Mouse (Mus musculus) adrenal gland, adult 2 months (tissue): Measurements from ENCODE around the gene Rps15. TPM values are rescaled to one million over a fixed set of nuclear protein-coding genes. Genes with fewer than 3 reads are reported as not detected.

Experiments
- DNase-seq: peaks from one replicate; pipeline ENCODE4 v3.0.0; 2021
- polyA plus RNA-seq: library from polyadenylated mRNA; depleted of rRNA; stranded (reverse); fragments of >200 nt; gene quantifications from 2 replicates; pipeline ENCODE4 v1.2.3, GENCODE M21; 2012
- total RNA-seq, 2 experiments: library from RNA; stranded (reverse); gene quantifications; 2 replicates each; pipeline ENCODE4 v1.2.3; 2021

Gene Rps15
- total and polyA plus RNA-seq, 3 experiments: 1,031 to 1,332 (median 1,320) TPM

- DNase-seq: peak; percentile 99
These were observed 31.3 kb upstream of the Rps15 start, which contains the start of the genes Gamt and Dazap1 for GRCm38 (mm10) chr10:80260642-80261584. Gamt (minus strand) TSS chr10:80261012. Dazap1 (plus strand) TSS chr10:80261486.

- peak; percentile 99 for DNase-seq
These were observed 30.7 kb upstream of the Rps15 start for GRCm38 (mm10) chr10:80261585-80261968.

GRCm38 (mm10) chr10:80262169-80262568 is 30.1 kb upstream of the Rps15 start:
- no peak for DNase-seq

GRCm38 (mm10) chr10:80262776-80263365 is 29.4 kb upstream of the Rps15 start:
- DNase-seq: no peak

DNA sequence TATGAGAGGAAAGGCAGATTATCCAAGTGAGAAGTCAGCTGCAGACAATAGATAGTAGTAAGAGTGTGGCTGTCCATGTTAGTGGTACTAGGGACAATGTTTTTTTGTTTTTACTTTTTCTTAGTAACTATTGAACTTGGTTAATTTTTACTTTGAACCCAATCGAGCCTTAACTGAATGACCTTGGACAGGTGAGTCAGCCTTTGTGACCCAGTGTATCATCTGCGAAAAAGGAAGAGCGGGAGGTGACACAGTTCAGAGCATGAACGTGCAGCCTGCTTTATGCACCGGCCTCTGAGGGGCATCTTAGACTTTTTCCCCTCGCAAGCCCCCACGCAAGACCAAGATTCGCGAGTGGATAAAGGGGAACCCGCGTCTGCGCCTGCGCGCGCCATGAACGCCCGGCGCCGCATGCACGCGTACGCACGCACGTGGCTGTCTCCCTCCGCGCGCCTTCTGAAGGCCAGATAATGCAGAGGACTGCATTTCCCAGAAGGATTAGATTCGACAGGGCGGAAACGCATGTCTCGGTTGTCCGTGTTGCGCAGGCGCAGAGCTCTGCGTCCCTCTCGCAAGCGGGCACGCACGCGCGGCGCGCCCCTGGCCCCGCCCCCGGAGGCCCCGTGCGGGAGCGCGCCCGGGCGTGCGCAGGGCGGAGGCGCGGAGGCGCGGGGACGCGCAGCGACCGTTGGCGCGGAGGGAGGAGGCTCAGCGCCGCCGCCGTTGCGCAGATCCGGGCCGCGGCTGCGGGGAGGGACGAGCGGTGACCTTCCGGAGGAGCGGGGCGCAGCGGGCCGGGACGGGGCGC is 27.7 kb upstream of the Rps15 start:
- DNase-seq: peak; percentile 100

GRCm38 (mm10) chr10:80265149-80265486 is 27.1 kb upstream of the Rps15 start:
- DNase-seq: no peak

- no peak for DNase-seq
These were observed 22.2 kb upstream of the Rps15 start for GRCm38 (mm10) chr10:80270099-80270498.

DNA sequence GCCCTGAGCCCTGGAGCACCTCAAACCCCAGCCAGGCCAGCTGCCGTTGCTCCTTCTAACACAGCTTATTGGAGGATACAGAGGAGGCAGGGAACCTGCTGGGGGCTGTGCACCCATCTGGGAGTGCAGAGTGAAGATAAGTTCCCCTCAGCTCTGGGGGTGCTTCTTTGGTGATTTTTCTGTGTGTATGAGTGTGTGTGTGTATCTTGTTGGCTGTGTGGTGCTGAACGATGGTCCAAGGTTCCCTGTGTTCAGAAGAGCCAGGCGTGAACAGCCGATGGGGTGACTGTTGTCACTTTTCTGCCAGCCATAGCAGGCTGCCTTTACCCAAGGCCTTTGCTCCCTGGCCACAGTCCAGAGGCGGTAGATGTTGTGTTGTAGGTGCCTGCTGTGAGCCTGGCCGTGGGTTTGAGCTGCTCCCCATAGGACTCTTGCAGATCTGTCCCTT is 21.5 kb upstream of the Rps15 start:
- peak; percentile 73 for DNase-seq

DNA sequence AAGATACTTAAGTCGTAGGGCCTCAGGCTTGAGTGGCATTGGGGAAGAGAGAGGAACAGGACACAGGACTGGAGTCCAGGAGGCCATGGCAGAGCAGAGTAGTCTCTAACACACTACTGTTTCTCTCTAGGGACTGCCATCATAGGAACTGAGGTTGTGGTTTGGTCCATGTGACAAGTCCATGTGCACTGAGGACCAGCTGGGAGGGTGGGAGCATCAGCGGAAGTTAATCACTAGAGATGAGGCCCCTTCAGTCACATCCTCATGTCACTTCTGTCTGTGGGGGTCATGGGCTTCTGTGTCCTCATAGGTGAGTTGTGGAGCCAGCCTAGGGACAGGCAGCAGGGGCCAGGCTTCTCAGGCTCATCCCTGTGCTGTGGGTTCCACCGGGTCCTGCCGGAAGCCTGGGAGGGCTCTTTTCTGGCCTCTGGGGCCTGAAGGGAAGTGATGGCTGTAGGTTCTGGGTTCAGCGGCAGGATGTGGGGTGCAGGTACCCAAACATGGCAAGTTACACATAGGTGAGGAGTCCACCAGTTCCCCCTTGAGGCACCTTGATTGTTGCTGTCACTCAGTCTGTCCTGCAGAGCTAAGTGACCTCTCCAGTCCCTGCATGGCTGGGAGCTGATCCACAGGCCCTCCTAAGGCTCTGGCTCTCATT is 20.9 kb upstream of the Rps15 start:
- no peak for DNase-seq

GRCm38 (mm10) chr10:80271870-80272585 is 20.2 kb upstream of the Rps15 start:
- DNase-seq: no peak

DNA sequence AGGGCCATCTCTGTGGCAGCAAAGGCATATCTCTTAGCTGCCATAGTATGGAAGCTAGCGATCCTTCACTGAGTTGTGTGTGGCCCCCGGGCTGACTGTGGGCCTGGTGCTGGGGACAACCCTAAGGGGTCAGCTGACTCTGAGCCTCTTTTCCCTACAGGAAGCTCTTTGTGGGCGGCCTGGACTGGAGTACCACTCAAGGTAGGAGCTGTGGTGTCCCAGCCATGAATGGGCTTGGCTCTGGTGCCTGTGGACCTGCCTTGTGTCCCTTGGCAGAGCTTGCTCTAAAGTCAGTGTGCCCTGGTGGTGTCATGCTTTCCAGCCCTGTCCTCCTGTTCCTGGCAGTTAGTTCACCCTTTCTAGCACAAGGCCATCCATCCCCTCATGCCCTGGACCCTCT is 18.4 kb upstream of the Rps15 start:
- DNase-seq: no peak

GRCm38 (mm10) chr10:80276238-80276637 is 16.0 kb upstream of the Rps15 start:
- DNase-seq: no peak

DNA sequence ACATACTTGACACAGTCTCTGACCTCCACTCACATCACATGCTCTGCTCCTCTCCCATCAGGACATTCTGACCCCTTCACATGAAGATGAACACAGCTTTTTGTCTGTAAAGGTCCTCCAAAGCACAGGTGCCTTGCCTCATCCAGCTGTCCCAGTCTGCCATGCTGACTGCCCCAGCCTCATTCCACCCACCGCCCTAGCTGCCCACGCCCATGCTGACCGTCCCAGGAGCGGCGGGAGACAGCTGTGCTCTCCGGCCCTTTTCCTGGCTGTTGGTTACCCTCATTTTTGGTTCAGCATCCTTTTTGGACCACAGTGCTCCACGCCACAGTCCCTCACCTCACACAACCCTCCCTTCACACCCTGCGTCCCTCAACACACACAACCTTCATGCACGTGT is 13.9 kb upstream of the Rps15 start:
- no peak for DNase-seq

GRCm38 (mm10) chr10:80279273-80279672 is 13.0 kb upstream of the Rps15 start:
- DNase-seq: no peak

DNA sequence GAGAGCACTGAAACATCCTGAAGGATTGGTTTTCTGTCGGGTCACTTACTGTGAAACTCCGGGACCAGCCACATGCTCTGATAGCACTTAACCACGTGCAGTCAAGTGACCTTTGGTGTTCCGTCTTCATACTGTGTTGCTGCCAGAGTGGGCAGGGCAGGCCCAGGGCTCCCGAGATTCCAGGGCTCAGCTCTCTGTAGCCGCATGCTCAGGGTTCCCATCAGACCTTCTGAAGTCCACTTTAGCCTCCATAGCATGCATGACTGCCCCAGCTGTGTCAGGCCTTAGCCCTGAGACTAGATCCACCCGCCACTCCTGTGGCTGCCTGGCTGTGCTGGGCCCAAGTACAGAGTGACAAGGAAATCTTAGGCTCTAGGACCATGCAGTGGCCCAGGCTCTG is 10.9 kb upstream of the Rps15 start:
- peak; percentile 78 for DNase-seq

DNA sequence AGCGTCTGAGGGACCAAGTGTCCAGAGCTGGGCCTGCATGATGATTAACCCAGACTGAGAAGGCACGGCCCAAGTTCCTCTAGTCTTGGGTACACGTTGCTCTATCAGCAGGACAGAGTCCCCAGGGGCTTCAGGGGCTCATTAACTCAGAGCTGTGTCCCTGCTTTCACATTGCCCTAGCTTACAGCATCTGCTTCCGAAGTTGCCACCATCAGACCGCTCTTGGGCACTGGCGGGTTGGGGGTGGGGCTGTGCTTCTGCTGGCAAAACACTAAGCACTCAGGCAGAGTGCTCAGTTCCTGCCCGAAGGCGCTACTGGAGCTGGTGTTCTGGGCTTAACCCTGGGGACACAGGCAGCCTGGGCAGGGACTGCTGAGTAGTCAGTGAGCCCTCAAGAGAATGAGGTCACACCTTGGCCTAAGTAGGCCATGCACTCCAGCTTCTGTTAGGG is 10.3 kb upstream of the Rps15 start:
- DNase-seq: peak; percentile 71

- no peak for DNase-seq
These were observed 9.5 kb upstream of the Rps15 start for GRCm38 (mm10) chr10:80282481-80283441.

GRCm38 (mm10) chr10:80285222-80286070 is 6.8 kb upstream of the Rps15 start:
- DNase-seq: peak; percentile 81

DNA sequence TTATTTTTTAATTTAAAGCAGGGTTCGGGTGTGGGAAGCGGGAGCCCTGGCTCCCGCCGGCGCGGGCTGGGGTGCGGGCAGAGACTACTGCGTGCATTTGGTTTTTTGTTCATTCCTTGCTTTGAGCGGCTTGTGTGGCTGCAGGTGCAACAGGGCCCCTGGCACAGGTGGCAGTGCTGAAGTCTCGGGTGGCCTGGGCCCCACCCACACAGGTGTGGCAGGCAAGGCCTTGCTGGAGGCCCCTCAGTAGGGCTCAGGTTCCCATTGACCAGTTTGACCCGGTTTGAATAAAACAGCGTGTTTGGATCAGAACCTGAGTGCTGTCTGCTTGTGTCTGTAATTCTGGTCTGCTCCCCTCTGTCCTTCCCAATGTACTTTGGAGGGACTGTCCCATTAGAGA is 4.2 kb upstream of the Rps15 start:
- no peak for DNase-seq
